Mouse (Mus musculus): ENCODE data around the gene Large2. TPM values are rescaled to one million over a fixed set of nuclear protein-coding genes. Genes with fewer than 3 reads are reported as not detected.

Gene Large2
- total and polyA plus RNA-seq, 3 experiments: 0.19 to 1.5 (median 0.89) TPM

DNA sequence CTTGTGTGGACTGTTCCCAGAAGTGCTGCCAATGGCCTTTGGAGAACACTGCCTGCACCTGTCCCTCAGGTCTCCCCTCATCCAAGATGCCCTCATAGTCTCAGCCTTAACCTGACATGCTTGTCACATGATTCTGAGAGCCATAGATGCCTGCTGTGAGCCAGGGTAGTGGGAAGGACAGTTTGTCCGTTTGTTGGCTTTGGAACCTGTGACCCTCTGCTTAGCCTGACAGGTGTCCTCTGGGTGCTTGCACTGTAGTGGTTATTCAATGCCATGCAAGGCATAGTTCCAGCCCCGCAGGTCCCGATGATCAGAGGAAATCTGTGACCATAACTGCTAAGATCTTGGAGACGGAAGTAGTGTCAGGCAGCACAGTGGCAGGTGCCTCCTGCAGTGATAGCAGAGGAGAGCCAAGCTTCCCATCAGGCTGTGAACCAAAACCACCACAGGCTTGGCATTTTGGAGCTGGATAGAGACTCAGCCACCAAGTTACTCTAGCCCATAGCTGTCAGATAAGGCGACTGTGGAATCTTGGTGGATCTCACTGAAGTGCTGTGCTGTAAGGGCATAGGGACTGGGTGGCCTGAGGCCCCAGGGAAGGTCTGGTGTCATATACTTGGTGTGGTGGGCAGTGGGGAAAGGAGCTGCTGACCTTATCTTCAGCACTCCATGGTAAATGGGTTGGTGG lies 7.4 kb upstream of the Large2 start, which contains the start of gene 1700029I15Rik:
TSS of gene 1700029I15Rik (plus strand) at position 638 of the 688 bp plus-strand sequence.
- H3K4me3 ChIP-seq (replicated peaks in 1 of 3; ENCODE audit: low read depth in 2 of 3, low read length in 2 of 3, poor library complexity in 1 of 3): no peak within 1 kb of the TSS
- in situ Hi-C loops (cut with MboI; ENCODE audit: low pct_ligation_motif_present, low pct_unique_long_range_greater_than_20kb, low sequenced_read_pairs): no loop called here
- dilution Hi-C loops (cut with MboI; ENCODE audit: extremely low pct_ligation_motif_present, extremely low pct_unique_long_range_greater_than_20kb, low sequenced_read_pairs): no loop called here
- H3K4me1 ChIP-seq (ENCODE audit: control insufficient read depth in 1 of 2, insufficient read depth in 2 of 2): peaks cover 18 to 44% of the 10 kb centered on the region in 2 experiments
- H3K27me3 ChIP-seq (replicated peaks): no peaks in the 10 kb centered on the region
- H3K9me3 ChIP-seq (replicated peaks; ENCODE audit: low read length): no peaks in the 10 kb centered on the region
- H3K27ac ChIP-seq (ENCODE audit: insufficient read depth, low read depth): no peak within 1 kb of the TSS
- H3K9ac ChIP-seq (ENCODE audit: insufficient read depth, low read depth): no peak within 1 kb of the TSS
- H3K4me2 ChIP-seq (ENCODE audit: insufficient read depth, low read depth, poor library complexity, severe bottlenecking): no peak within 1 kb of the TSS
- no peak for DNase-seq (ENCODE audit: extremely low read depth)
- TF ChIP-seq MAFK (IDR thresholded peaks at IDR 0.05; ENCODE audit: insufficient replicate concordance, low read length): no peak
- no peaks in the 10 kb centered on the region for H3K79me2 ChIP-seq (replicated peaks; ENCODE audit: control insufficient read depth, extremely low read depth, insufficient read depth, poor library complexity, severe bottlenecking)
- H3K36me3 ChIP-seq (replicated peaks in 1 of 2; ENCODE audit: control insufficient read depth in 1 of 2, insufficient read depth in 1 of 2, low read length in 1 of 2): peaks cover 73 to 95% of the 10 kb centered on the region in 2 experiments

GRCm38 (mm10) chr2:92381161-92381560 lies 6.5 kb upstream of the Large2 start:
- H3K27me3 ChIP-seq (replicated peaks): no peaks in the 10 kb centered on the region
- no peak for DNase-seq (ENCODE audit: extremely low read depth)
- H3K9me3 ChIP-seq (replicated peaks; ENCODE audit: low read length): no peaks in the 10 kb centered on the region
- H3K4me3 ChIP-seq (replicated peaks in 1 of 3; ENCODE audit: low read depth in 2 of 3, low read length in 2 of 3, poor library complexity in 1 of 3): no peak overlapping the region
- H3K79me2 ChIP-seq (replicated peaks; ENCODE audit: control insufficient read depth, extremely low read depth, insufficient read depth, poor library complexity, severe bottlenecking): peaks cover 2% of the 10 kb centered on the region; the same call in 1 of the 2 replicates
- no peak overlapping the region for H3K9ac ChIP-seq (ENCODE audit: insufficient read depth, low read depth)
- peaks cover 64 to 90% of the 10 kb centered on the region in 2 experiments for H3K36me3 ChIP-seq (replicated peaks in 1 of 2; ENCODE audit: control insufficient read depth in 1 of 2, insufficient read depth in 1 of 2, low read length in 1 of 2)
- dilution Hi-C loops (cut with MboI; ENCODE audit: extremely low pct_ligation_motif_present, extremely low pct_unique_long_range_greater_than_20kb, low sequenced_read_pairs): no loop called here
- peaks cover 22 to 52% of the 10 kb centered on the region in 2 experiments for H3K4me1 ChIP-seq (ENCODE audit: control insufficient read depth in 1 of 2, insufficient read depth in 2 of 2)
- H3K4me2 ChIP-seq (ENCODE audit: insufficient read depth, low read depth, poor library complexity, severe bottlenecking): no peak overlapping the region
- no peak for TF ChIP-seq TBP (conservative IDR thresholded peaks at IDR 0.05; ENCODE audit: low read depth, low read length)
- no peak for TF ChIP-seq ZC3H11A (IDR thresholded peaks at IDR 0.05; ENCODE audit: low read depth, low read length)
- no peak for TF ChIP-seq E2F4 (IDR thresholded peaks at IDR 0.05; ENCODE audit: insufficient replicate concordance, low read depth, low read length)
- TF ChIP-seq MAZ (IDR thresholded peaks at IDR 0.05; ENCODE audit: low read depth, low read length): no peak
- no peak for TF ChIP-seq SIN3A (IDR thresholded peaks at IDR 0.05; ENCODE audit: low read length)
- TF ChIP-seq CHD1 (IDR thresholded peaks at IDR 0.05; ENCODE audit: low read depth, low read length): no peak
- TF ChIP-seq ZNF384 (IDR thresholded peaks at IDR 0.05; ENCODE audit: low read depth, low read length): no peak
- in situ Hi-C loops (cut with MboI; ENCODE audit: low pct_ligation_motif_present, low pct_unique_long_range_greater_than_20kb, low sequenced_read_pairs): no loop called here
- no peak overlapping the region for H3K27ac ChIP-seq (ENCODE audit: insufficient read depth, low read depth)

DNA sequence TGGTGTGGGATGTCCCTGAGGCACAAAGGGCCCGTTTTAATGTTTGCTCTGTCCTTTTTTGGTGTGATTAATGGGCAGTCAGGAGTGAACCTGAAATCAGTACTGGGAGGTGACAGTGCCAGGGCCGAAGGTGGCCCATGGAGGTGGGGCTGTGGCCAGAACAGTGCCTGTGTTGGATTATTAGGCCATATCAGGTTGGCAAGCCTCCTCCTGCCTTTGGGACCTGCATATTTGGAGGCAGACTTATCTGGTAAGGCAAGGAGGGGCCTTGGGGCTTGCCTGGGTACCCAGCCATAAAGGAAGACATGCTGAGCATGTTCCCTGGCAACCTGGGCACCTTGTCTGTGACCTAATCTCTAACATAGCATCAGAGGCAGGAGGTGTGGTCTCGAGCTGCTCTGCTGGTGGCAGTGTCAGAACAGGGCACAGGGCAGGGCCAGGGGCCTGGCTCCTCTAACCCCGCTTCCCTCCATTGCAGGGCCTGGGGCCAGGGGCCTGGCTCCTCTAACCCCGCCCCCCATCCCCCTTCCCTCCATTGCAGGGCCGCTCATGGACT lies 5.9 kb upstream of the Large2 start:
- Histone ChIP-seq H3K9ac (ENCODE audit: insufficient read depth, low read depth) (peak overlapping the region; percentile 16; the same call in 1 of the 2 replicates), H3K79me2 (replicated peaks; ENCODE audit: control insufficient read depth, extremely low read depth, insufficient read depth, poor library complexity, severe bottlenecking) (peaks cover 8% of the 10 kb centered on the region), H3K4me2 (ENCODE audit: insufficient read depth, low read depth, poor library complexity, severe bottlenecking) (peak overlapping the region; percentile 21; the same call in 1 of the 2 replicates), H3K27me3 (replicated peaks) (no peaks in the 10 kb centered on the region), H3K4me3 (replicated peaks in 1 of 3; ENCODE audit: low read depth in 2 of 3, low read length in 2 of 3, poor library complexity in 1 of 3) (peak overlapping the region in 2 of 3 experiments; percentile 4 to 46), H3K27ac (ENCODE audit: insufficient read depth, low read depth) (peak overlapping the region; percentile 79), H3K36me3 (replicated peaks in 1 of 2; ENCODE audit: control insufficient read depth in 1 of 2, insufficient read depth in 1 of 2, low read length in 1 of 2) (peaks cover 59 to 85% of the 10 kb centered on the region in 2 experiments), H3K4me1 (ENCODE audit: control insufficient read depth in 1 of 2, insufficient read depth in 2 of 2) (peaks cover 22 to 56% of the 10 kb centered on the region in 2 experiments), H3K9me3 (replicated peaks; ENCODE audit: low read length) (no peaks in the 10 kb centered on the region)
- DNase-seq (ENCODE audit: extremely low read depth): no peak
- TF ChIP-seq MXI1 (IDR thresholded peaks at IDR 0.05; ENCODE audit: low read depth, low read length) (no peak), ZNF384 (IDR thresholded peaks at IDR 0.05; ENCODE audit: low read depth, low read length) (no peak), IRF4 (IDR thresholded peaks at IDR 0.05; ENCODE audit: low read depth, low read length) (no peak), E2F4 (IDR thresholded peaks at IDR 0.05; ENCODE audit: insufficient replicate concordance, low read depth, low read length) (no peak), USF1 (IDR thresholded peaks at IDR 0.05; ENCODE audit: low read depth, low read length) (no peak), ZC3H11A (IDR thresholded peaks at IDR 0.05; ENCODE audit: low read depth, low read length) (no peak)
- in situ Hi-C loops (cut with MboI; ENCODE audit: low pct_ligation_motif_present, low pct_unique_long_range_greater_than_20kb, low sequenced_read_pairs): no loop called here
- dilution Hi-C loops (cut with MboI; ENCODE audit: extremely low pct_ligation_motif_present, extremely low pct_unique_long_range_greater_than_20kb, low sequenced_read_pairs): no loop called here
